Mouse (Mus musculus): ENCODE data around the gene Flnb.

GRCm38 (mm10) chr14:7974643-7975042 lies 156.9 kb downstream of the Flnb start:
- TF ChIP-seq POLR2A (IDR thresholded peaks at IDR 0.05; ENCODE audit: insufficient read depth, low read length), result no peak
- no peak for TF ChIP-seq EP300 (IDR thresholded peaks at IDR 0.05; ENCODE audit: insufficient read depth, low read depth, low read length)

All from ES-Bruce4 (cell line).